Mouse (Mus musculus) embryonic facial prominence, embryonic 12.5 days (tissue): ENCODE measurements around the gene Eif1. TPM values are rescaled to one million over a fixed set of nuclear protein-coding genes. Genes with fewer than 3 reads are reported as not detected.
"Not testable (repeated sequence)": the region's sequence is repeated elsewhere in the genome, so short reads cannot be mapped to it uniquely, and the experiment has no call there.

ENCODE experiments used
- ATAC-seq: fragments of 200-750 bp; cut with Nextera tagmentation; 2 replicates; pipeline ENCODE4 v1.8.0; 2017; ENCODE audit not compliant: insufficient number of reproducible peaks, insufficient read depth, low FRiP score, low TSS enrichment
- H3K27ac ChIP-seq: fragments of 300-500 bp; sonication (generic); 2 replicates; pipeline ENCODE4 v1.5.1; 2016; ENCODE audit warnings: mild to moderate bottlenecking
- H3K27me3 ChIP-seq: fragments of 300-500 bp; sonication (generic); 2 replicates; pipeline ENCODE4 v1.6.1; 2016; ENCODE audit warnings: mild to moderate bottlenecking, moderate library complexity
- H3K36me3 ChIP-seq: fragments of 300-500 bp; sonication (generic); 2 replicates; pipeline ENCODE4 v1.6.1; 2016; ENCODE audit warnings: mild to moderate bottlenecking
- H3K4me1 ChIP-seq: fragments of 300-500 bp; sonication (generic); 2 replicates; pipeline ENCODE4 v1.6.1; 2016
- H3K4me2 ChIP-seq: fragments of 300-500 bp; sonication (generic); replicated peaks from 2 replicates; pipeline ENCODE4 v1.6.1; 2016; ENCODE audit warnings: mild to moderate bottlenecking, moderate library complexity
- H3K4me3 ChIP-seq: fragments of 300-500 bp; sonication (generic); 2 replicates; pipeline ENCODE4 v1.5.1; 2016; ENCODE audit warnings: mild to moderate bottlenecking
- H3K9ac ChIP-seq: fragments of 300-500 bp; sonication (generic); 2 replicates; pipeline ENCODE4 v1.6.1; 2016; ENCODE audit warnings: mild to moderate bottlenecking, moderate library complexity
- H3K9me3 ChIP-seq: fragments of 300-500 bp; sonication (generic); 2 replicates; pipeline ENCODE4 v1.6.1; 2016; ENCODE audit warnings: mild to moderate bottlenecking, moderate library complexity
- WGBS: fragments of 180-500 bp; shearing (Covaris S2); methylation state at CpG from one replicate; pipeline ENCODE4 v1.1.7; 2016; 5-methylcytosine and 5-hydroxymethylcytosine counted together
- polyA plus RNA-seq: library from polyadenylated mRNA; unstranded; fragments of >200 nt; fragmentation: Nextera tagmentation; extraction: Ambion mirVana; gene quantifications from 2 replicates; pipeline ENCODE4 v1.2.1, GENCODE M21; 2016

Gene Eif1
- polyA plus RNA-seq, 1 experiment from 2014 or later, result 1,519 TPM

GRCm38 (mm10) chr11:100327761-100328160, 8.1 kb downstream of the Eif1 start:
- WGBS, result 86% methylated on average over 6 of the region's 6 CpGs
- peaks cover 4% of the 10 kb centered on the region; the same call in 1 of the 2 replicates for H3K4me1 ChIP-seq
- no peak for ATAC-seq
- peaks cover 1% of the 10 kb centered on the region; the same call in 1 of the 2 replicates for H3K36me3 ChIP-seq
- no peak overlapping the region for H3K4me2 ChIP-seq
- no peaks in the 10 kb centered on the region for H3K9me3 ChIP-seq
- no peak overlapping the region for H3K4me3 ChIP-seq
- no peak overlapping the region for H3K9ac ChIP-seq
- H3K27me3 ChIP-seq, result no peaks in the 10 kb centered on the region
- H3K27ac ChIP-seq, result no peak overlapping the region

GRCm38 (mm10) chr11:100330235-100330634, 10.6 kb downstream of the Eif1 start:
- Histone ChIP-seq H3K4me2 (no peak overlapping the region), H3K27me3 (no peaks in the 10 kb centered on the region), H3K9me3 (no peaks in the 10 kb centered on the region), H3K4me3 (no peak overlapping the region), H3K9ac (no peak overlapping the region), H3K36me3 (no peaks in the 10 kb centered on the region), H3K4me1 (peaks cover 9% of the 10 kb centered on the region; the same call in 1 of the 2 replicates), H3K27ac (no peak overlapping the region)
- ATAC-seq, result no peak
- WGBS, result 63% methylated on average over 16 of the region's 16 CpGs

- 50% methylated on average over 8 of the region's 8 CpGs for WGBS
Observed at GRCm38 (mm10) chr11:100330816-100331375, 11.2 kb downstream of the Eif1 start.

GRCm38 (mm10) chr11:100332766-100333515, 13.3 kb downstream of the Eif1 start:
- ATAC-seq, result no peak
- Histone ChIP-seq H3K27me3 (no peaks in the 10 kb centered on the region), H3K4me1 (peaks cover 9% of the 10 kb centered on the region; the same call in 1 of the 2 replicates), H3K36me3 (no peaks in the 10 kb centered on the region), H3K4me2 (no peak overlapping the region), H3K9ac (no peak overlapping the region), H3K27ac (peak overlapping the region; percentile 36; the same call in 1 of the 2 replicates), H3K4me3 (no peak overlapping the region), H3K9me3 (no peaks in the 10 kb centered on the region)
- 50% methylated on average over 9 of the region's 9 CpGs for WGBS

More at GRCm38 (mm10) chr11:100330816-100331375, 11.2 kb downstream of the Eif1 start:
- not testable (repeated sequence) for H3K4me2 ChIP-seq, H3K27me3 ChIP-seq, H3K4me1 ChIP-seq, H3K36me3 ChIP-seq, H3K4me3 ChIP-seq, H3K9ac ChIP-seq, H3K9me3 ChIP-seq, H3K27ac ChIP-seq, ATAC-seq

DNA sequence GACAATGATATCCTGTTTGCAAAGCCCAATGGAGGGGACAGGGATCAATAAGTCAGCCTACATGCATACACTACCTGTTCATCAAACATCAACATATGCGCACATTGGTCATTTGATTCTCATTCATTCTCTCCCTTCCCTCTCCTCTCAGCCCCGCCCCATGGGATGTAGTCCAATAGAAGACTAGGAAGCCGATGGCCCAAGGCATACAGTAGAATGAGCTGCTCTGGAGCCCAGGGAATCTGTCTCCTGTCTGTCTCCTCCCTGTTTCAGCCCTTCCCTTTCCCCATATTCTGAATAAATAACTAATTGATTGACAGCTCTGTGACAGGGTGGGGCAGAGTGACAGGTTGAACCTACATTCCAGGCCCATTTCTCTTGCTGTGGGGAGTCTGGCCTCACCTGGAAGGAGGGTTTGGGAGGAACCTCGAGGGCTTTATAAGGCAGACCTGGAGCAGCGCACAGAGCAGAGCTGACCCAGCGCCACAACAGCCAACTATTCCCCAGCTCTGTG, 14.3 kb downstream of the Eif1 start, which contains the start of gene Gast:
Gene Gast (plus strand): TSS at position 464 of the 514 bp plus-strand sequence.
- Histone ChIP-seq H3K9me3 (no peaks in the 10 kb centered on the region), H3K4me2 (no peak within 1 kb of the TSS), H3K4me3 (no peak within 1 kb of the TSS), H3K27ac (no peak within 1 kb of the TSS), H3K4me1 (peaks cover 9% of the 10 kb centered on the region; the same call in 1 of the 2 replicates), H3K27me3 (no peaks in the 10 kb centered on the region), H3K9ac (no peak within 1 kb of the TSS), H3K36me3 (no peaks in the 10 kb centered on the region)
- WGBS, result 82% methylated on average over 6 of the region's 6 CpGs
- no peak for ATAC-seq

GRCm38 (mm10) chr11:100335731-100336130, 16.0 kb downstream of the Eif1 start:
- H3K4me2 ChIP-seq, result no peak overlapping the region
- no peaks in the 10 kb centered on the region for H3K27me3 ChIP-seq
- H3K4me3 ChIP-seq, result no peak overlapping the region
- no peak overlapping the region for H3K9ac ChIP-seq
- no peaks in the 10 kb centered on the region for H3K9me3 ChIP-seq
- H3K36me3 ChIP-seq, result no peaks in the 10 kb centered on the region
- ATAC-seq, result no peak
- peaks cover 9% of the 10 kb centered on the region; the same call in 1 of the 2 replicates for H3K4me1 ChIP-seq
- WGBS, result 61% methylated on average over 3 of the region's 3 CpGs
- peak overlapping the region; percentile 46; the same call in 1 of the 2 replicates for H3K27ac ChIP-seq

DNA sequence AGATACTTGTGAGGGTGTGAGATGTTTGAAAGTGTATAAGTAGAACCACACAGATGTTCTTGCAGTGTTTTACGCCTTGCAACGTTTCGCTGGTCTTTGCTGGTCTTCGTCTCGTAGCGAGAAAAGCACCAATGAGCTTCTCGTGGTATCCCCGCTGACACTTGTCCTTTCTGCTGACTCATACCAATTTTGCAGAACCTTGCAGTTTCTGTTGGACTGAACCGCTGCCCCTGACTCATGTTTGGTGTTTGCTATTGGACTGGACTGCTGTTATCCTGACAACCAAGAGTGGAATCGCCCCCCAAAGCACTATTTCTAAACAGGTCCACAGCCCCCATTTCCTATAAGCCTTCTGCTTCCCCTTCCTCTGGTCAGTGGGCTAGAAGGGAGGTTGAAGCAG, 24.6 kb downstream of the Eif1 start:
- Histone ChIP-seq H3K4me1 (peaks cover 3% of the 10 kb centered on the region; the same call in 1 of the 2 replicates), H3K27ac (no peak overlapping the region), H3K4me3 (no peak overlapping the region), H3K9me3 (no peaks in the 10 kb centered on the region), H3K4me2 (no peak overlapping the region), H3K9ac (no peak overlapping the region), H3K36me3 (no peaks in the 10 kb centered on the region), H3K27me3 (no peaks in the 10 kb centered on the region)
- WGBS, result 92% methylated on average over 10 of the region's 10 CpGs
- no peak for ATAC-seq

DNA sequence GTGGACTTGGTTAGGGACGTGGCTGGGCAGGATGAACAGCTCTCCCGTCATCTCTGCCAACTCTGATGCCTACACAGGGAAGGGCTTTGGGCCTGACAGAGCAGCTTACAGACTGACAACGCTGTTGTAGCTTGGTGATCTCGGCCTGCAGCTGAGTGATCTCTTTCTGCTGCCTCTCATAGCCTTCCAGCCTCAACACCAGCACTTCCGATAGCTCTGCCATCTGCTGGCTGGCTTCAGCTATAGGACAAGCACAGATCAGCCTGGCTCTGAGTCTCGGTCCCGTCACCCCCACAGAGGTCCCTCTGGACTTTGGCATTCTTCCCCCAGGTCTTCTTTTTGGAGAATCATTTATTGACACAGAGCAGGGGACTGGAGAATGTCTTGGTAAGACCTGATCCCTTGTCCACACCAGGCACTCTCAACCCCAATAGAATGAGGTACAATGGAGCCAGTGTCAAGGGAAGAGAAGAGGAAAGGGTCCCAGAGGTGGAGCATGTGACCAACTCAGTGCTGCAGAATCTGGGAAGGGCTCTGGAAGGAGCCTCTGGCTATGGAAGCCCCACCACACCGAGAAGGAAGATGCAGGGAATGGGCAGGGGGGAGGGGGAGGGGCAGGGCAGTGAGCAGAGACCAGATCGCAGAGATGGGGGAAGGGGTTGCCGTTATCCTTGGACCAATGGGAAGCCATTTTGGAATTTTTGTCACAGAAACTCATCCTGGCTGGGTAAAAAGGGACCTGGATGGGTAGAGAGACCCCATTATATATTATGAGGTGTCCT, 32.6 kb downstream of the Eif1 start:
- 25% methylated on average over 10 of the region's 10 CpGs for WGBS
- Histone ChIP-seq H3K36me3 (no peaks in the 10 kb centered on the region), H3K4me3 (no peak overlapping the region), H3K9me3 (no peaks in the 10 kb centered on the region), H3K27me3 (peaks cover 43% of the 10 kb centered on the region), H3K4me1 (peaks cover 18% of the 10 kb centered on the region), H3K27ac (no peak overlapping the region), H3K4me2 (no peak overlapping the region), H3K9ac (no peak overlapping the region)
- no peak for ATAC-seq

DNA sequence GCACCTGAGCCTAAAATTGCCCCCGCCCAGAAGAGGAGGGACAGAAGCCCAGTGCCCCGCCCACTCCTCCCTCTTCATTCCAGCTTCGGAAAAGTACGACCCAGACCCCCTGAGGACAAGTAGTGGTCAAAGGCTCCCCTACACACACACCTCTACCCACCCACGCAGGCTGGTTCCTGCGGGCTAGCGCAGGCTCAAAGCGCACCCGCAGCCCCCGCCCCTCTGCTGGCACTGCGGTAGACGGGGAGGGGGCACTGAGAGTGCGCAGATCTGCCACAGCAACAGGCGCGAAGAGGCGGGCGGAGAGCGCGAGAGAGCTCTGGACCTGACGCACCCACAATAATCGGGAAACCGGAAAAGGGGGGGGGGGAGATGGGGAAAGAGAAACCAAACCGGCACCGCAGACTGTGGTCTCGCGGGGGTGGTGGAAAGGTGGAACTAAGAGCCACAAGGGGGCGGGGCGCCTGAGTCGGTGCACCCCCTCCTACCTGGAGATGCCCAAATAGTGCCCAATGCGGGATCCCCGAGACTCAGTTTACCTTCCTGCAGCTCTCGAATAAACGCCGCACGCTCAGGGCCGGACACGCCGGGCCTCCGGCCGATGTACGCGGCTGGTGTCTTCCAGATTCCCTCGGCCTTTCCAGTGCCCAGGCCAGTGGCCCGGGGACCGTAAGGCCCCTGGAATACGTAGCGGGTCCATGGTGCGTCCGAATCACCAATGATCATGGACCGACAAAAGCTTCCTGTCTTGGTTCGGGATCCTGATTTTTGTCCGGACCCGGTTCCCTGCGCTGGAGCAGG, 35.7 kb downstream of the Eif1 start:
- no peaks in the 10 kb centered on the region for H3K9me3 ChIP-seq
- peak overlapping the region; percentile 56 for H3K4me3 ChIP-seq
- peaks cover 59% of the 10 kb centered on the region for H3K27me3 ChIP-seq
- no peak overlapping the region for H3K27ac ChIP-seq
- no peaks in the 10 kb centered on the region for H3K36me3 ChIP-seq
- peak overlapping the region; percentile 52 for H3K9ac ChIP-seq
- WGBS, result under 1% methylated on average over 52 of the region's 54 CpGs
- H3K4me2 ChIP-seq, result peak overlapping the region; percentile 97
- ATAC-seq, result peak; percentile 55
- peaks cover 16% of the 10 kb centered on the region; the same call in 1 of the 2 replicates for H3K4me1 ChIP-seq

DNA sequence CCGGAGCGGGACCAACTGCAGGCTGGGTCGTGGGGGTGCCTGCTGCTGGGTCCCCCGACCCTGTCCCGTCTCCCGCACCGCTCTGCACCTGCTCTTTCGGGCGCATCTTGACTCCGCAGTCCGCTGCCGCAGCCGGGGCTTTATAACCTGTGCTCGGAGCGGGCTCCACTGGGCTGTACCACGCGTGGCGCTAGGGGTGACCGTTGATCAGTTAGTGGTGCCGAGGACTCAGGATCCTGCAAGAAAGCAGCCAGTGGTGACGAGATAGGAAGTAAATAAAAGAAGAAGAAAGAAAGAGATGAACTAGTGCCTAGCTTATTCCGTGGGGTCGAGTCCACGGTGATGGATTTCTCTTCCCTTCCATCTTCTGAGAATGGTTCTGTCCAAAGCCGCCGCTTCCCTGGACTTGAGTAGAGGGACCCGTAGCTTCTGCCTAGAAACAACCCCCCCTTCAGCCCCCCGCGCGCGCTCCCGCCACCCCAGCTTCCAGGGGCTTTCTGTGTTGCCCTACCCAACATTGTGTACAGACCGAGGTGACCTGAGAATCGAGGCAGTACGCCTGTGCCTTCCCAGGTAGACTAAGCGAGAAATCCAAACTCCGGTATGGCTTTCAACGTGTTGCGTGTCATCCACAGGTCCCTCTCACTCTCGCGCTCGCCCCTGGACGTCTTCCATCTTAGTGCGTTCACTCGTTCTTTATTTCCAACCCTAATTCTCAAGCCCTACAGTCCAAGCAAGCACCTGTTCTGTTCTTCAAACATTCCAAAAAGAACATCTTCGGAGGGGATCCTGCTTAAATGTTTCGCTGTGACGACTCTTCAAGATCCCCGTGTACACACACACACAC, 36.5 kb downstream of the Eif1 start, which contains the start of gene Hap1:
Gene Hap1 (minus strand): TSS at position 157 of the 847 bp plus-strand sequence.
- Histone ChIP-seq H3K9ac (peak within 1 kb of the TSS; percentile 52), H3K4me3 (peak within 1 kb of the TSS; percentile 56), H3K36me3 (no peaks in the 10 kb centered on the region), H3K4me1 (peaks cover 16% of the 10 kb centered on the region; the same call in 1 of the 2 replicates), H3K27me3 (peaks cover 62% of the 10 kb centered on the region), H3K4me2 (peak within 1 kb of the TSS; percentile 97), H3K9me3 (no peaks in the 10 kb centered on the region), H3K27ac (no peak within 1 kb of the TSS)
- 2% methylated on average over 49 of the region's 49 CpGs for WGBS
- peak; percentile 44; the same call in 1 of the 2 replicates for ATAC-seq
